16 mouse cellular contexts compared by ENCODE assay signal in genomic region chr9:53335131-53335530, GRCm38 (mm10).
"Had no signal": no experiment of that assay in that cellular context is flagged by ENCODE, and none has a peak within 500 bp of the region (broad histone marks: within the 10 kb centered on the region; RNA-seq: fewer than 3 reads in every experiment).

No protein-coding gene starts in this region.

- DNase-seq: retina, postnatal 1 day; right cerebral cortex, adult 18-20 months; right cerebral cortex, postnatal 14 days; right cerebral cortex, postnatal 25 days; right cerebral cortex, postnatal 4 days; spleen, adult 18-20 months; thymus, adult 18-20 months; thymus, adult 2 months; thymus, postnatal 14 days; thymus, postnatal 25 days; thymus, postnatal 36 days; thymus, postnatal 4 days had no signal

- H3K4me3 ChIP-seq: neural tube, embryonic 13.5 days; neural tube, embryonic 15.5 days; stomach, embryonic 15.5 days had no signal

- H3K4me1 ChIP-seq: neural tube, embryonic 13.5 days; neural tube, embryonic 15.5 days; stomach, embryonic 15.5 days had no signal

- H3K36me3 ChIP-seq: neural tube, embryonic 13.5 days; neural tube, embryonic 15.5 days; stomach, embryonic 15.5 days had no signal

- H3K27ac ChIP-seq: neural tube, embryonic 13.5 days; neural tube, embryonic 15.5 days; stomach, embryonic 15.5 days; stomach, postnatal 0 days had no signal

- H3K9ac ChIP-seq: neural tube, embryonic 13.5 days; neural tube, embryonic 15.5 days; stomach, embryonic 15.5 days had no signal

- H3K9me3 ChIP-seq: neural tube, embryonic 13.5 days; neural tube, embryonic 15.5 days; stomach, embryonic 15.5 days had no signal

- H3K27me3 ChIP-seq: neural tube, embryonic 13.5 days; neural tube, embryonic 15.5 days; stomach, embryonic 15.5 days had no signal

- H3K4me2 ChIP-seq: neural tube, embryonic 13.5 days; neural tube, embryonic 15.5 days; stomach, embryonic 15.5 days had no signal
